Mouse (Mus musculus) liver, postnatal 0 days (tissue): Measurements from ENCODE around the gene Ifne.

Source experiments
- CTCF ChIP-seq: sonication (generic); IDR thresholded peaks from 2 replicates; pipeline ENCODE4 v1.5.1; 2016; ENCODE audit warnings: antibody characterized with exemption, low read depth
- EP300 ChIP-seq: IDR thresholded peaks from 2 replicates; pipeline ENCODE4 v1.6.1; 2016; ENCODE audit warnings: antibody characterized with exemption, low read depth, mild to moderate bottlenecking

DNA sequence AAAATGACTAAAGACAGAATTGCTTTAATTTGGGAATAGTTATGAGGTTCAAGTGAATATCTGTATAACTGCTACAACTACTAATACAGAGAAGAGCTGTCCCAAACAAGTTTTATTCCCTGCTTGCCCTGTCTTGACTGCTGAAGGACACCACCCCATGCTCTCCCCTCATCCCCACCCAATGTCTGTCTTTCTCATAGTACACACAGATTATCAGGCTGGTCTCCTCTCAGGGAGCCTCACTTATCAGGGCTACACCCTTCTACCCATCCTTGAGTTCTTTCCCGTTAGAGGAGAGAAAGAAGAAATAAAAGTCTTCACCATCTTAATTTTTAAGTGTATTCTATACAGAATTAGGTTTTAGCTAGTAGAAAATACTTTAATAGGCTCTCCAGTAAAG is 34.0 kb upstream of the Ifne start:
- TF ChIP-seq CTCF (no peak), EP300 (no peak)
